Mouse (Mus musculus): ENCODE results near the gene Shf. TPM values are rescaled to one million over a fixed set of nuclear protein-coding genes. Genes with fewer than 3 reads are reported as not detected.
"Not testable (repeated sequence)": the region's sequence is repeated elsewhere in the genome, so short reads cannot be mapped to it uniquely, and the experiment has no call there.

The Shf gene
- polyA plus RNA-seq, 1 experiment from 2014 or later: 7.9 TPM

DNA sequence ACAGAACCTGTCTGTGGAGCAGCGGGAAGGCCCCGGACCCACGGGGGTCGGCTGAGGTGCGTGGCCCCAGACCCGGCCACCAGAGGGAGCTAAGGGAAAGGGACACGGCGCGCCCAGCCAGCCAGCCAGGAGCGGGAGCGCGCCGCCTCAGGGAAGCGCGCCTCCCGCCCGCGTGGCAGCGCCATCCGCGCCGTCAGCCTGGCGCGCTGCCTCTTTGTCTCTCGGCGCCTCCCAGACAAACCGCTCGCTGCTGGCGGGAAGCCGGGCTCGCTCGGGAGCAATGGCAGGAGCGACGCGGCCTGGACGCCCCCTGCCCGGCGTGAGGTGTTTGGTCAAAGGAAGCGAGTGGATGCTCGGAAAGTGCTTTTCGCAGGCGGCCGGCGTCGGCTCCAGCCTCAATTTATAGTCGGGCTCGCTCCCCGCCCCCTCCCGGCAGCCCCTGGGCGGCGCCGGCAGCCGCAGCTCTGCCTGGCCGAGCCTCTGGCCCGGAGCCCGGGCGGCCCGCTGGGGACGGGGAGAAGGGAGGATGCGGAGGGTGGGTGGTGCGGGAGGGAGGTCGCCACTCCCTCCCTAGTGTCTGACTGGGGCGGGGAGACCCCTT is 20.3 kb downstream of the Shf start:
- H3K4me3 ChIP-seq (ENCODE audit: low read depth, low read length): peak overlapping the region; percentile 50
- H3K36me3 ChIP-seq (ENCODE audit: control insufficient read depth, insufficient read depth, low read length): peaks cover 4% of the 10 kb centered on the region; the same call in 1 of the 2 replicates
- DNase-seq (ENCODE audit: low spot score) (peak; percentile 92), ATAC-seq (ENCODE audit: insufficient number of reproducible peaks, low FRiP score, low TSS enrichment, low read depth) (peak; percentile 84)
- H3K4me2 ChIP-seq (ENCODE audit: low read depth, severe bottlenecking): peak overlapping the region; percentile 74
- peak overlapping the region; percentile 95 for H3K9ac ChIP-seq (ENCODE audit: low read length)
- WGBS: under 1% methylated on average over 62 of the region's 63 CpGs
- H3K27me3 ChIP-seq (ENCODE audit: control insufficient read depth, insufficient read depth, low read length): no peaks in the 10 kb centered on the region
- peak overlapping the region; percentile 98 for H3K27ac ChIP-seq (replicated peaks; ENCODE audit: low read depth, low read length)
- no peaks in the 10 kb centered on the region for H3K9me3 ChIP-seq (ENCODE audit: control insufficient read depth, low read length)
- H3K4me1 ChIP-seq (ENCODE audit: control insufficient read depth, insufficient read depth, low read length): peaks cover 6% of the 10 kb centered on the region; the same call in 1 of the 2 replicates

DNA sequence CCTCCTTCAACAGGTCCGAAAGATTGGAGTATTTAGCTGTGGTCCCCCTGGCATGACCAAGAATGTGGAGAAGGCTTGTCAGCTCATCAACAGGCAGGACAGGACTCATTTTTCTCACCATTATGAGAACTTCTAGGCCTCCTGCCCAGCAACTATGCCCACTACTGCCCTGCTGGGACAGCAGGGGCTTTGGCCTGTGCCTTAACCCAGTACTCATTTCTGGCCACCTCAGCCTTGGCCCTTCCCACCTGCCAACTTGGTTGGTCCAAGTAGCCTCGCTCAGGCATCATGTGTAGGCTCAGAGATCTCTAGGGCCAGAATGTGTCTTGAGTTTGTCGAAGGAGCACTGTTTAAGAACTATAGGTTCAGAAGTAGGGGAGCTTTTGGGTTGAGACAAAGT is 21.7 kb downstream of the Shf start:
- Histone ChIP-seq H3K4me1 (ENCODE audit: control insufficient read depth, insufficient read depth, low read length) (peaks cover 6% of the 10 kb centered on the region; the same call in 1 of the 2 replicates), H3K27ac (replicated peaks; ENCODE audit: low read depth, low read length) (no peak overlapping the region)
- 92% methylated on average over 3 of the region's 3 CpGs for WGBS

DNA sequence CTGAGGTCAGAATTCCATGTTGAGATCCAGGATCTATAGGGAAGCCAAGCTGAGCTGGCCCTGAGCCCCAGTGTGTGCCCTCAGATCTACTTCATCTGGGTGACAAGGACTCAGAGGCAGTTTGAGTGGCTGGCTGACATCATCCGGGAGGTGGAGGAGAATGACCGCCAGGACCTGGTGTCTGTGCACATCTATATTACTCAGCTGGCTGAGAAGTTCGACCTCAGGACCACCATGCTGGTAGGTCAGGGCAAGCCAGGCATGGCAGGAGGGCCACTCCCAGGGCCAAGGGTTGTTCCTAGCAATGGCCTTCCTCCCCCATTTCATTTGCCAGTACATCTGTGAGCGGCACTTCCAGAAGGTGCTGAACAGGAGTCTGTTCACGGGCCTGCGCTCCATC is 22.8 kb downstream of the Shf start:
- not testable (repeated sequence) for H3K9ac ChIP-seq (ENCODE audit: low read length); ATAC-seq (ENCODE audit: insufficient number of reproducible peaks, low FRiP score, low TSS enrichment, low read depth); H3K4me3 ChIP-seq (ENCODE audit: low read depth, low read length); H3K27ac ChIP-seq (replicated peaks; ENCODE audit: low read depth, low read length); H3K4me2 ChIP-seq (ENCODE audit: low read depth, severe bottlenecking); H3K4me1 ChIP-seq (ENCODE audit: control insufficient read depth, insufficient read depth, low read length); H3K36me3 ChIP-seq (ENCODE audit: control insufficient read depth, insufficient read depth, low read length); H3K27me3 ChIP-seq (ENCODE audit: control insufficient read depth, insufficient read depth, low read length); DNase-seq (ENCODE audit: low spot score); H3K9me3 ChIP-seq (ENCODE audit: control insufficient read depth, low read length)
- WGBS: 86% methylated on average over 6 of the region's 6 CpGs

More for the DNA sequence above, 21.7 kb downstream of the Shf start:
- H3K9me3 ChIP-seq (ENCODE audit: control insufficient read depth, low read length): no peaks in the 10 kb centered on the region
- no peak overlapping the region for H3K4me2 ChIP-seq (ENCODE audit: low read depth, severe bottlenecking)
- H3K36me3 ChIP-seq (ENCODE audit: control insufficient read depth, insufficient read depth, low read length): no peaks in the 10 kb centered on the region
- H3K4me3 ChIP-seq (ENCODE audit: low read depth, low read length): no peak overlapping the region
- no peak for DNase-seq (ENCODE audit: low spot score)
- no peak for ATAC-seq (ENCODE audit: insufficient number of reproducible peaks, low FRiP score, low TSS enrichment, low read depth)
- H3K27me3 ChIP-seq (ENCODE audit: control insufficient read depth, insufficient read depth, low read length): no peaks in the 10 kb centered on the region
- no peak overlapping the region for H3K9ac ChIP-seq (ENCODE audit: low read length)

DNA sequence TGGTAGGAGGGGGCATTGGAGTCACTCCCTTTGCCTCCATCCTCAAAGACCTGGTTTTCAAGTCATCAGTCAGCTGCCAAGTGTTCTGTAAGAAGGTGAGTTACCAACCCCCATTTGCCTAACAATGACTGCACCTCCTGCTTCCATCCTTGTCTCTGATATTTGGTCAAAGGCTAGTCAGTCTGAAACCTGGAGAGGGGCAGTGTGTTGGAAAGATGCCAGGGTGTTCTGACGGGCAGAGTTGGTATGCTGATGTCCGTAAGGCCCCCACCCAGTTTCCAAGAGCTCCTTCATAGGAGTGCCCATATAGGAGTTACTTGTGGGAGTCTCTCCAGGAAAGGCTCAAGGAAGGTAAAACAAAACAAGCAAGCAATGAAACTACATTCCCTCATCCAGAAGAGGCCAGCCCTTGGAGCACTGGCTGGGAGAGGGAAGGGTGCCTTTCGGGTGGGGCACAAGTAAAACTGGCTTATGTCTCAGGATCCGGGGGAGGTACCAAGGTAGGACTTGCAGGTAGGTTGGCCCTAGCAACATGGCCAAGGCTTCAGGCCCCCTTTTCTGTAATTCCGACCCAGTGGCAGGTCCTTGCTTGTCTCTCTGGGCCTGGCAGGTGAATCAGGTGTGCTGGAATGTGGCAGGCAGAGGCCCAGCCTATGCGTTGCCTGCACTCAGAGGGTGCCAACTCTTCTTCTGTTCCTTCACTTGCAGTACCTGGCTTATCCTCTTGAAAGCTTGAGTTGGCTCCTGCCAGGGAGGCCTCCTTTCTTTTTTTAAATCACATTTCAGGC is 23.7 kb downstream of the Shf start:
- Histone ChIP-seq H3K27ac (replicated peaks; ENCODE audit: low read depth, low read length) (no peak overlapping the region), H3K4me2 (ENCODE audit: low read depth, severe bottlenecking) (no peak overlapping the region), H3K27me3 (ENCODE audit: control insufficient read depth, insufficient read depth, low read length) (no peaks in the 10 kb centered on the region), H3K9me3 (ENCODE audit: control insufficient read depth, low read length) (no peaks in the 10 kb centered on the region), H3K4me3 (ENCODE audit: low read depth, low read length) (no peak overlapping the region), H3K9ac (ENCODE audit: low read length) (no peak overlapping the region), H3K36me3 (ENCODE audit: control insufficient read depth, insufficient read depth, low read length) (no peaks in the 10 kb centered on the region), H3K4me1 (ENCODE audit: control insufficient read depth, insufficient read depth, low read length) (peaks cover 6% of the 10 kb centered on the region; the same call in 1 of the 2 replicates)
- 82% methylated on average over 6 of the region's 6 CpGs for WGBS
- ATAC-seq (ENCODE audit: insufficient number of reproducible peaks, low FRiP score, low TSS enrichment, low read depth) (no peak), DNase-seq (ENCODE audit: low spot score) (no peak)

DNA sequence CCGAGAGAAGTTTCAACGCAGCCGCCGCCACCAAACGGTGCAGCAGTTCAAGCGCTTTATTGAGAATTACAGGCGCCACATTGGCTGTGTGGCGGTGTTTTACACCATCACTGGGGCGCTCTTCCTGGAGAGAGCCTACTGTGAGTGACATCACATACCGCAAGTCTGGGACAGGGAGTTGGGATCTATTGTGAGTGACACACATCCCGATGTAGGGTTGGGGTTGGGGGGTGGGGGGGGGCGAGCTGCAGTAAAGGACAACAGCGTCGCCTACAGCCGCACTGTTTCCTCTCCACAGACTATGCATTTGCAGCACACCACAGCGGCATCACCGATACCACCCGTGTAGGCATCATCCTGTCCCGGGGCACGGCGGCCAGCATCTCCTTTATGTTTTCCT is 31.7 kb downstream of the Shf start:
- Histone ChIP-seq H3K4me3 (ENCODE audit: low read depth, low read length) (peak overlapping the region; percentile 8; the same call in 1 of the 2 replicates), H3K9ac (ENCODE audit: low read length) (no peak overlapping the region), H3K4me2 (ENCODE audit: low read depth, severe bottlenecking) (peak overlapping the region; percentile 24), H3K9me3 (ENCODE audit: control insufficient read depth, low read length) (no peaks in the 10 kb centered on the region), H3K36me3 (ENCODE audit: control insufficient read depth, insufficient read depth, low read length) (no peaks in the 10 kb centered on the region), H3K27me3 (ENCODE audit: control insufficient read depth, insufficient read depth, low read length) (no peaks in the 10 kb centered on the region), H3K4me1 (ENCODE audit: control insufficient read depth, insufficient read depth, low read length) (no peaks in the 10 kb centered on the region), H3K27ac (replicated peaks; ENCODE audit: low read depth, low read length) (no peak overlapping the region)
- DNase-seq (ENCODE audit: low spot score) (no peak), ATAC-seq (ENCODE audit: insufficient number of reproducible peaks, low FRiP score, low TSS enrichment, low read depth) (no peak)
- 56% methylated on average over 21 of the region's 21 CpGs for WGBS

DNA sequence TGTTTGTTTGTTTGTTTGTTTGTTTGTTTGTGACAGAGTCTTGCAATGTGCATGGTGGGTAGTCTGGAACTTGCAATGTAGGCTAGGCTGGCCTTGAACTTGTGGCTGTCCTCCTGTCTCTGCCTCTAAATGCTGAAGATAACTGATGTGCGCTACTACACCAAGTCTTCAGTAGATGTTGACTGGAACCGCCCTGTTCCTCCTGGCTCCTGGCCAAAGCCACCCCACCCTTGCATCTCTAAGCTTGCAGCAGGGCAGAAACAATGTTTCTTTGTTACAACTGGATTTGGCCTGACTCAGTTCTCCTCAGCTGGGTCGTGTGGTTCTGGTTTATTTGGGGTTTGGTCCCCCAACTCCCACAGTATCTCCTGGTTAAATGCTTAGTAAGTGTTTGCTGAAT is 34.8 kb downstream of the Shf start:
- no peak for DNase-seq (ENCODE audit: low spot score)
- Histone ChIP-seq H3K36me3 (ENCODE audit: control insufficient read depth, insufficient read depth, low read length) (no peaks in the 10 kb centered on the region), H3K27me3 (ENCODE audit: control insufficient read depth, insufficient read depth, low read length) (no peaks in the 10 kb centered on the region), H3K9me3 (ENCODE audit: control insufficient read depth, low read length) (no peaks in the 10 kb centered on the region), H3K9ac (ENCODE audit: low read length) (no peak overlapping the region), H3K4me2 (ENCODE audit: low read depth, severe bottlenecking) (no peak overlapping the region), H3K4me1 (ENCODE audit: control insufficient read depth, insufficient read depth, low read length) (no peaks in the 10 kb centered on the region), H3K27ac (replicated peaks; ENCODE audit: low read depth, low read length) (no peak overlapping the region), H3K4me3 (ENCODE audit: low read depth, low read length) (no peak overlapping the region)
- WGBS: 75% methylated on average over 3 of the region's 3 CpGs
- ATAC-seq (ENCODE audit: insufficient number of reproducible peaks, low FRiP score, low TSS enrichment, low read depth): no peak

DNA sequence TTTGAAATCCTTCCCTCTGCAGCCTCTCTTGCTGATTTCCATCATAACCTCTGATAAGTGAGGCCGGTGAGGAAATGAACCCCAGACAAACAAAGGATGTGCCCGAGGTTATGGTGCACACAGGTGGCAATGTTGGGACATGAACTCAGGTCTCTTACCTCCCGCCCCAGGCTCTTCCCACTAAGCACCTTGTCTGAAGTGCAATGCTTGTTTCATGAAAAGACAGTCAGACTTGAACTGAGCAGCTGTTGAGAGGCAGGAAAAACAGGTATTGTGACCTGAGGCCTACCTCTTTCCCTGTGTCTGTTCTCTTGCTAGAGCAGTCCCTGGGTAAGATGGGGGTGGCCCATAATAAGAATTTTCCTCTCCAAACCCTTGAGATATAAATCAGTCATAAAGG is 36.7 kb downstream of the Shf start:
- no peaks in the 10 kb centered on the region for H3K9me3 ChIP-seq (ENCODE audit: control insufficient read depth, low read length)
- ATAC-seq (ENCODE audit: insufficient number of reproducible peaks, low FRiP score, low TSS enrichment, low read depth): no peak
- no peak overlapping the region for H3K27ac ChIP-seq (replicated peaks; ENCODE audit: low read depth, low read length)
- no peak overlapping the region for H3K4me2 ChIP-seq (ENCODE audit: low read depth, severe bottlenecking)
- WGBS: 88% methylated on average over 3 of the region's 3 CpGs
- no peak for DNase-seq (ENCODE audit: low spot score)
- H3K4me1 ChIP-seq (ENCODE audit: control insufficient read depth, insufficient read depth, low read length): no peaks in the 10 kb centered on the region
- H3K9ac ChIP-seq (ENCODE audit: low read length): no peak overlapping the region
- no peak overlapping the region for H3K4me3 ChIP-seq (ENCODE audit: low read depth, low read length)
- H3K27me3 ChIP-seq (ENCODE audit: control insufficient read depth, insufficient read depth, low read length): no peaks in the 10 kb centered on the region
- H3K36me3 ChIP-seq (ENCODE audit: control insufficient read depth, insufficient read depth, low read length): no peaks in the 10 kb centered on the region

DNA sequence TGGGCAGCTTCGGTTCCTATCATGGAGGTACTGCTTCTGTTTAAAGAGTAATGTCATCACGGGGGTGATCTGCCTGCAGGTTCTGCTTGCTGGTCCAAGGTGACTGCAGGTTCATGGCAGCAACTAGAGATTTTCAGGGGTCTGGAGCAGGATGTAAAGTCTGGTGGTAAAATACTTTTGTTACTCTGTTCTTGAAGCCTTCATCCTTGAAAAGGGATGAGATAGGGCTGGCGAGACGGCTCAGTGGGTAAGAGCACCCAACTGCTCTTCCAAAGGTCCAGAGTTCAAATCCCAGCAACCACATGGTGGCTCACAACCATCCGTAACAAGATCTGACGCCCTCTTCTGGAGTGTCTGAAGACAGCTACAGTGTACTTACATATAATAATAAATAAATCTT is 38.6 kb downstream of the Shf start:
- WGBS: 92% methylated on average over 4 of the region's 6 CpGs
- H3K9ac ChIP-seq (ENCODE audit: low read length); H3K4me1 ChIP-seq (ENCODE audit: control insufficient read depth, insufficient read depth, low read length); H3K27me3 ChIP-seq (ENCODE audit: control insufficient read depth, insufficient read depth, low read length); DNase-seq (ENCODE audit: low spot score); H3K4me2 ChIP-seq (ENCODE audit: low read depth, severe bottlenecking); ATAC-seq (ENCODE audit: insufficient number of reproducible peaks, low FRiP score, low TSS enrichment, low read depth); H3K9me3 ChIP-seq (ENCODE audit: control insufficient read depth, low read length); H3K36me3 ChIP-seq (ENCODE audit: control insufficient read depth, insufficient read depth, low read length); H3K4me3 ChIP-seq (ENCODE audit: low read depth, low read length); H3K27ac ChIP-seq (replicated peaks; ENCODE audit: low read depth, low read length): not testable (repeated sequence)

Measured in limb, embryonic 11.5 days (tissue).